ENCODE assay signal across 11 mouse cellular contexts in the genomic region with DNA sequence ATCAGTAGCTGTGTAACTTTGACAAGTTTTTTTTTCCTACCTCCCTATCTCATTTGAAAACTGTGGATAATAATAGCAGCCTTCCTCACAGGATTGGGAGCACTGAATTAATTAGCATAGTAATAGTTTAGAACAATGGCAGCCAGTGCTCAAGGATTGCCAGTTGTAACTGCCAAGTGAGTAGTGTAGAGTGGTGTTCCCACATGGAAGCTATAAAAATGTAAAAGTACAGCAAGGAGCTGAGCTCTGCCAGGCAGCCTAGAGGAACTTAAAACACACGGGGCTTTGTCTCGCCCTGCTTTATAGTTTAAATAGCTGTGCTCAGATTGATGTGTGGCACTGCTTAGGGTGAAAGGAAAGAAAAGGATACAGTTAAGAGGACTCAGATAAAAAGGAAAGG.
DNase-seq lines count a peak whose midpoint lies in the region; ATAC-seq lines count a peak whose summit lies in the region.
"Had no signal": no experiment of that assay in that cellular context is flagged by ENCODE, and none has a peak within 500 bp of the region (broad histone marks: within the 10 kb centered on the region; RNA-seq: fewer than 3 reads in every experiment).

No protein-coding gene starts in this region.

- DNase-seq in embryonic facial prominence, embryonic 11.5 days (ENCODE audit: low spot score), result peak; percentile 16
- DNase-seq in embryonic facial prominence, embryonic 10.5 days (ENCODE audit: low spot score), result no peak
- peak; percentile 14 to 18 for DNase-seq in left cerebral cortex, postnatal 36 days (ENCODE audit: low spot score in 2 of 2)
- no peak for DNase-seq in heart, postnatal 36 days
- DNase-seq in lung, postnatal 25 days (ENCODE audit: low spot score), result no peak
- DNase-seq: cerebellum, adult 18-20 months; heart, adult 2 months; lung, postnatal 36 days had no signal

- H3K36me3 ChIP-seq in embryonic facial prominence, embryonic 11.5 days (replicated peaks; ENCODE audit: control insufficient read depth, insufficient read depth, low read depth, low read length), result no peaks in the 10 kb centered on the region
- H3K36me3 ChIP-seq in embryonic facial prominence, embryonic 10.5 days (replicated peaks), result no peaks in the 10 kb centered on the region
- no peaks in the 10 kb centered on the region for H3K36me3 ChIP-seq in hindbrain, embryonic 12.5 days
- H3K36me3 ChIP-seq in neural tube, embryonic 15.5 days, result no peaks in the 10 kb centered on the region

- no peak overlapping the region for H3K27ac ChIP-seq in embryonic facial prominence, embryonic 11.5 days (replicated peaks; ENCODE audit: low read depth, low read length)
- no peak overlapping the region for H3K27ac ChIP-seq in embryonic facial prominence, embryonic 10.5 days (replicated peaks)
- peak overlapping the region; percentile 35; the same call in 1 of the 2 replicates for H3K27ac ChIP-seq in hindbrain, embryonic 12.5 days
- H3K27ac ChIP-seq in neural tube, embryonic 15.5 days (replicated peaks), result no peak overlapping the region
- H3K27ac ChIP-seq: heart, adult 2 months had no signal

- no peak overlapping the region for H3K4me3 ChIP-seq in embryonic facial prominence, embryonic 11.5 days (ENCODE audit: low read depth, low read length)
- no peak overlapping the region for H3K4me3 ChIP-seq in embryonic facial prominence, embryonic 10.5 days
- H3K4me3 ChIP-seq in hindbrain, embryonic 12.5 days, result no peak overlapping the region
- H3K4me3 ChIP-seq in neural tube, embryonic 15.5 days (replicated peaks), result no peak overlapping the region
- H3K4me3 ChIP-seq: heart, adult 2 months had no signal

- no peak overlapping the region for H3K9ac ChIP-seq in embryonic facial prominence, embryonic 11.5 days (replicated peaks; ENCODE audit: low read length)
- H3K9ac ChIP-seq in hindbrain, embryonic 12.5 days, result no peak overlapping the region
- no peak overlapping the region for H3K9ac ChIP-seq in neural tube, embryonic 15.5 days (replicated peaks)

- intact Hi-C loops in left cerebral cortex, postnatal 36 days (cut with DNase I), result no loop called here
- intact Hi-C loops in heart, postnatal 36 days (cut with DNase I), result no loop called here

- no peaks in the 10 kb centered on the region for H3K9me3 ChIP-seq in embryonic facial prominence, embryonic 11.5 days (replicated peaks; ENCODE audit: control insufficient read depth, low read length)
- no peaks in the 10 kb centered on the region for H3K9me3 ChIP-seq in embryonic facial prominence, embryonic 10.5 days
- no peaks in the 10 kb centered on the region for H3K9me3 ChIP-seq in hindbrain, embryonic 12.5 days (replicated peaks)
- no peaks in the 10 kb centered on the region for H3K9me3 ChIP-seq in neural tube, embryonic 15.5 days (replicated peaks)

- H3K4me2 ChIP-seq in embryonic facial prominence, embryonic 11.5 days (ENCODE audit: low read depth, low read length), result no peak overlapping the region
- H3K4me2 ChIP-seq in hindbrain, embryonic 12.5 days (replicated peaks), result no peak overlapping the region
- no peak overlapping the region for H3K4me2 ChIP-seq in neural tube, embryonic 15.5 days

- WGBS in embryonic facial prominence, embryonic 11.5 days, result 20% methylated on average over 2 of the region's 2 CpGs
- WGBS in embryonic facial prominence, embryonic 10.5 days, result 17% methylated on average over 2 of the region's 2 CpGs
- 7% methylated on average over 2 of the region's 2 CpGs for WGBS in hindbrain, embryonic 12.5 days
- 3% methylated on average over 2 of the region's 2 CpGs for WGBS in neural tube, embryonic 15.5 days

- ATAC-seq in embryonic facial prominence, embryonic 11.5 days (replicated peaks; ENCODE audit: insufficient number of reproducible peaks, low FRiP score, low TSS enrichment, low read depth), result no peak
- ATAC-seq in hindbrain, embryonic 12.5 days (ENCODE audit: low FRiP score), result peak; percentile 87
- ATAC-seq in neural tube, embryonic 15.5 days (ENCODE audit: low FRiP score), result peak; percentile 91
- ATAC-seq in CD4-positive, CD25-positive, alpha-beta regulatory T cell, adult 4 months, result no peak

- no peaks in the 10 kb centered on the region for H3K4me1 ChIP-seq in embryonic facial prominence, embryonic 11.5 days (ENCODE audit: control insufficient read depth, insufficient read depth, low read length)
- H3K4me1 ChIP-seq in embryonic facial prominence, embryonic 10.5 days, result no peaks in the 10 kb centered on the region
- peaks cover 6% of the 10 kb centered on the region; the same call in 1 of the 2 replicates for H3K4me1 ChIP-seq in hindbrain, embryonic 12.5 days
- H3K4me1 ChIP-seq in neural tube, embryonic 15.5 days, result no peaks in the 10 kb centered on the region

- no peaks in the 10 kb centered on the region for H3K27me3 ChIP-seq in embryonic facial prominence, embryonic 11.5 days (ENCODE audit: control insufficient read depth, insufficient read depth, low read length)
- H3K27me3 ChIP-seq in embryonic facial prominence, embryonic 10.5 days (replicated peaks; ENCODE audit: low read depth, poor library complexity, severe bottlenecking), result no peaks in the 10 kb centered on the region
- no peaks in the 10 kb centered on the region for H3K27me3 ChIP-seq in hindbrain, embryonic 12.5 days
- H3K27me3 ChIP-seq in neural tube, embryonic 15.5 days (replicated peaks), result no peaks in the 10 kb centered on the region

Comparison
In these comparisons a context has a peak if more than half of its experiments do, and no peak if none do; other contexts are left out.
1. DNase-seq: peak in embryonic facial prominence, embryonic 11.5 days (single experiment) and left cerebral cortex, postnatal 36 days (2 of 2); none in embryonic facial prominence, embryonic 10.5 days (single experiment), heart, postnatal 36 days (0 of 2) and lung, postnatal 25 days (single experiment).
2. ATAC-seq: peak in hindbrain, embryonic 12.5 days (single experiment) and neural tube, embryonic 15.5 days (single experiment); none in embryonic facial prominence, embryonic 11.5 days (single experiment) and CD4-positive, CD25-positive, alpha-beta regulatory T cell, adult 4 months (single experiment).